Mouse (Mus musculus) brain, embryonic 18.5 days (tissue): ENCODE data around the gene Ppp1r8.

Source experiments
- DNase-seq: peaks from one replicate; pipeline ENCODE4 v3.0.0-alpha.2; 2012; ENCODE audit warnings: low read depth, low spot score

Gene Ppp1r8

GRCm38 (mm10) chr4:132778562-132779201, 64.3 kb downstream of the Ppp1r8 start:
- DNase-seq, result no peak
